Mouse (Mus musculus): ENCODE measurements around the gene Klhl10.

Gene Klhl10

DNA sequence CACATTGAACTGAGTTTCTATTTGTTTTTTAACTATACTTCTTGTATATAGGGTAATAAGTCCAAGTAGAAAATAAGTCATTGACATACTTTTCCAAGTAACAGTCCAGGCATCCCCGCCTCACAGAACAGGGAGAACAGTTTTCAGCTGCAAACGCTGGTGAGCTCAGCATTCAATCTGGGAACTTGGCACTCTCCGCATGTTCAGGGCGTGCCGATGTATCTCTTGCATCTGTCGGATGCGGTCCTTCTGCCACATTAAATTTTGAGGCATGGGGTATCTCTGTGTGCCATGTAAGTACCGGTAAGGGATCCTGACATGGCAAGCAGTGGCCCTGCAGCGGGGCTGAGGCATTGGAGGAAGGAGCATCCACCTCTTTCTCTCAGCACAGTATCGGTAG, 21.0 kb downstream of the Klhl10 start:
- DNase-seq (ENCODE audit: low spot score) = no peak

DNA sequence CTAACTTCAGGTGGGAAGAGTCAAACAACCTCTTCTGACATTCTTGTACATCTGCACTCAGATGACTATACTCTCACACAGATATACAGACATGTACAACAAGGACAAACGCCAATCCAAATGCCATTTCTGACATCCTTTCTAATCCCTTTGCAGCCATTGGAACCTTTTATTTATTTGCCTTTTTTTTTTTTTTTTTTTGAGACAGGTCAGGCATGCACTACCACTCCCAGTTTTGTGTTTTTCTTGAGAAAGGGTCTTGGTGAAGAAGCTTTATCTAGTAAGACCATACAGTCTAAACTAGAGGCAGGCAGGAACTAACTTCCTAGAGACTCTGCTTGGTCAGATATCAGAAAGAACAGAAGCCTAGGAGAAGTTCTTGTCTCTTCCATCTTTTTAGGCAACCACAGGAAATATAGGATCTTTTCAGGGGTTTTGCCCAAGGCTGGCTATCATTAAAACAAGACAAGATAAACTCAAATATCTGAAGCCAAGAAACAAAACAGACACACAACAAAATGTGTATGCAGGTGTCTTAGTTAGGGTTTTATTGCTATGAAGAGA, 23.6 kb downstream of the Klhl10 start:
- no peak for DNase-seq (ENCODE audit: low spot score)

DNA sequence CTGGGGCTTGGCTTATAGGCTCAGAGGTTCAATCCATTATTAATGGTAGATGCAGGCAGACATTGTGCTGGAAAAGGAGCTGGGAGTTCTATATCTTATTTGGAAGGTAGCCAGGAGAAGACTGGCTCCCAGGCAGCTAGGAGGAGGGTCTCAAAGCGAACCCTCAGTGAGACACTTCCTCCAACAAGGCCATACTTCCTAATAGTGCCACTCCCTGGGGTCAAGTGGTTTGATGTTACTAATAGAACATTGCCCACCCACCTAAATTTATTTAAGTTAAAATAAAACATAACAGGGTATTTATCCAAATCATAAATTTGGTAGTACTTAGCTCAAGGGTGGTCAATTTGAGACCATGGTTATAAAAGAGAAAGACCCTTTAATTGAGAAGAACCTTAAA, 24.1 kb downstream of the Klhl10 start:
- DNase-seq (ENCODE audit: low spot score) = no peak

DNA sequence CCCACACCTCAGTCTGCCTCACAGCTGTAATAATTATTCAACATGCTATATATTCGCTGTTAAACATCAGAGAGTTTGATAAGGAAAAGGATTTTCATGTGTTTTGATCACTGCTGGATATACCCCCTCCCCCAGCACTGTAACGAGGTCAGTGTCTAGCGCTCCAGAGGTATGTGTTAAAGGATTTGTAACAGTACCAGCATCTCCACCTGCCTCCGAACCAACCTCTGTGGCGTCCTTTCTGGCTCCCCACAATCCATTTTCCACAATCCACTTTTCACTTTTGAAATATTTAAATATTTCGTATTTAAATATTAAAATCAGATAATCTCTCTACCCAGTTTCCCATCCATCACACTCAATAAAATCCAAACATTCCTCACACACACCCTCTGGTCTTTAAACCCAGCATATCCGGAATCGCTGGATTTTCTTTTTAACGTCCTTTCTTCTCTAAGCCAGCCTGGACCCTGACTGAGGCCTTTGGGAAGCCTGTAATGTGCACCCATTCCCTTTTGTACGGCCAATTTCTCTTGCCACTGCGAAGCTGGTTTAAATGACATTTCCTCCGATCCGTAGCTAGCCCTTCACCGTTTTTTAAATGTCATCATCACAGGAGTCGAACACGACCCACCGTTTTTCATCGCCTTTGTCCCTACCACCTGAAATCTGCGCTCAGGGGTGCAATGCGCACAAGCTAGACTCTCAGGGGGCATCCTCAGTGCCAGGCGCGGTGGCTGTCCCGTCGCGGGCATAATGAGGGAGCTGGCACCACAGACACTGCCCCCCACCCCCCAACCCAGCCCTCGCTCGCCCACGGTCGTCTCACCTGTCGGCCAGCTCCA, 29.9 kb downstream of the Klhl10 start:
- peak; percentile 27 for DNase-seq (ENCODE audit: low spot score)

DNA sequence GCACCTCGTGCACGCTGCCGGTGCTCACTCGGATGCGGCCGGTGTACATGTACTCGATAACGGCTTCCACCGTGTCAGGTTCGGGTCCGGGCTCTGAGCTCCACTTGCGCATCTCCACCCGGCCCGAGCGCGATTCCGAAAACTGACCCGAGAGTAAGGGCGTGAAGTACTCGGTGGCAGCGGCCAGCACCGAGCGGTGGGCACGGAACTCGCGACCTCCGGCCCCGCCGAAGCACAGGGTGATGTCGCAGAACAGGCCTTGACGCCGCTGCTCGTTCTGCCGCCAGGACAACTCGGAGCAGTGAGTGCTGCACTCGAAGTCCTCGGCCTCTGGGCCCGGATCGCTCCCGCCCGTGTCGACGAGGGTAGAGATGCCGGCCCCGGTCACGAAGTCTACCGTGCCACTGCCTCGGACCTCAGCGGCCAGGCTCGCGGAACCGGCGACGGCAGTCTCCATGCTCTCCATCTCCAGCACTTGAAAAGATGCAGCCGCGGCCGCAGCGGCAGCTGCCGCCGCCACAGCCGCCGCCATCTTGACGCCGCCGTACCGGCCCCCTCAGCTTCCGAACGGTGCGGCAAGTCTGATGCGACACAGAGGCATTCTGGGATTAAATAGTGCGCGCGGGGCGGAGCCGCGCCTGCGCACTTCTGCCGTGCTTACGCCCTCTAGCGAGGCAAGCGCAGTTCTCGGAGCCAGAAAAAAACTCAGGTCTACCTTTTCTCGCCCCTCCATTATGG, 30.6 kb downstream of the Klhl10 start, which contains the start of gene Klhl11:
Gene Klhl11, minus strand, starts transcription at position 545 of the 738 bp plus-strand sequence.
- peak; percentile 93 for DNase-seq (ENCODE audit: low spot score)

DNA sequence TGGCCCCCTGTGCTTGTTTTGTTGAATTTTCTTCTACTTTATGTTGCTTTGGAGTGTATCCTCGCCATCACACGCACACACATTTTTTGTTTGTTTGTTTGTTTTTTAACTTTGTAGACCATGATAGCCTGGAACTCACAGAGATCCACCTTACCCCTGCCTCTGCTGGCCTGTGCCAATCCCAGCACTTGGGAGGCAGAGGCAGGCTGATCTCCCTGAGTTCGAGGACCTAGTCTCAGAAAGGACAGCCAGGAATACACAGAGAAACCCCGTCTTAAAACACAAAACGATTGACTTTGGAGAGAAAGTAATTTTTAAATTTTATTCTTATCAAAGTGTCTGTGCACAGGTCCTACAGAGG, 31.2 kb downstream of the Klhl10 start:
- DNase-seq (ENCODE audit: low spot score) = no peak

DNA sequence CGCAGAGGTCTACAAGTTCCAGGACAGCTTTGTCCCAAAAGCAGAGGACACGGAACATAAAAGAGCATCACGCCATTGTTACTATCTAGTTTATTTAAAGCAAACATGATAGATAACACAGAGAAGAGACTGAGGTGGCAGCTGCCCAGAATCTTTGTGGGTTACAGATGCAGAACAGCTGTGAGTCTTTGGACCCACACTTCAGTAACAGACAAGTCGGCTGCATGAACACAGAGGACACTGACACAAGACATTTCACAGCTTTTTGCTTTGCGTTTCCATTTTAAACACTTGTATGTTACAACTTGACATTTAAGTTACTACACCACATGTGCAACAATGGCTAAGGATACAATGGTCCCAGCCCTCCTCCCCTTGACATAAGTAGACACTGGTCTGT, 34.6 kb downstream of the Klhl10 start:
- DNase-seq (ENCODE audit: low spot score) = no peak

DNA sequence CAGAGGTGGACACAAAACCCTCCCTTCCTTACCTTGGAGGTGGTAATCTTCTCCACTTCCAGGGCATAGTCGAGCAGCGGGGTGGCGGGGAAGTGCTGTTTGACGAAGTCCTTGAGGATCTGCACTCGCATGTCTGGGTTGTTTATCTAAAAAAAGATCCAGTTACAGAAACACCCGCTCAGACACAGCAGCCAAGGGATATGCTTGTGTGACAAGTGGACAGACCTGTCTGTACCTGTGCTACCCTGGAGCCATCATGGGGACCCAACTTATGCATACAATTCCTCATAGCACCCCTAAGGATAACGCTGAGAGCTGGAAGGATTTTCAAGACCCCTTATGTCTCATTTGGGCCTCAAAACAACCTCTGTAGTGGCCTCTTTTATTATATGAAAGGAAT, 37.4 kb downstream of the Klhl10 start:
- no peak for DNase-seq (ENCODE audit: low spot score)

DNA sequence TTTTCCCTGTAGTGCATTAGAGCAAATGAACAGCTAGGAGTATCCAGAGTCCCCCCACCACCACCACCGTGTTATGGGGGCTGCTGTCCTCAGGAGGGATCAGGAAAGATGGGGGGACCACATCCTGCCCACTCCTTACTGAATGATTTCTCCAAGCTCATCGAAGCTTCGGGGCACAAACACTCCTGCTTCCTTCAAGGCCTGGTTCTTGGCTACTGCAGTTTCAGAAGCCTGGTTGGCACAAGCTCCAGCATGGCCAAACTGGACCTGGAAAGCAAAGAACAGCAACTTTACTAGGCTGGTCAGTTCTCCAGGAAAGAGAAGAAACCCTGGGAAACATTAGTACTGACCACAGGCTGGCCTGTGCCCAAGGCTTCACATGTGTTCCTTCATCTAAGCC, 42.7 kb downstream of the Klhl10 start:
- DNase-seq (ENCODE audit: low spot score) = no peak

DNA sequence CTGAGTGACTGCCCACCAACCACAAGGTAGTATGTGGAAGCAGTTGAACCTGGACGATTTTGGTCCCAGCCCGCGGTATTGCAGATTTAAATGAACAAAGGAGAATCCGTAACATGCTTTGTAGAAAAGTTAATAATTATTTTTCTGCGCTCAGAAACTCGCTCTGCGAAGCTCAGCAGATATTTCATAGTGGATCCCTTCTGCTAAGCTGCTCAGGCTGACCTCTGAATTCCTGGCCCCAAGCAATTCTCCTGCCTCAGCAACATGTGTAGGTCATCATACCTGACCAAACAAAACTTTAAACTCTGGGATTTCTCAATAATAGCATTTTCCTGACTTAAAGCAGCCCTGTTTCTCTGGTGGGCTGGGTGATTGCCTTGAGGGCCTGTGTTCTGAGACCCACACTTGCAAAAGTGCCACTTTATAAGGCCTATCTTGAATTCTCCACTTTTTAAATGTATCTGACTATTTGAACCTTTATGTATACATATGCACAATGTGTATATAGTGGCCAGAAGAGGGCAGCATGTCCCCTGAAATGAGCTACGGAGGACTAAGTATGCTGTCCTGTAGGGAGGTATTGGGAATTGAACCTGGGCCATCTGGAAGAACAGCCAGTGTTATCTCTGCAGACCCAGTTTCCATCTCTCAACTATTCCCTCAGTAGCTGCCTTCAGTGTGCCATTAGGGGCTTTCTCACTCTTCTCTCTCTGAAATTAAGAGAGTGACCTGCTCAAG, 44.3 kb downstream of the Klhl10 start:
- DNase-seq (ENCODE audit: low spot score) = peak; percentile 54

DNA sequence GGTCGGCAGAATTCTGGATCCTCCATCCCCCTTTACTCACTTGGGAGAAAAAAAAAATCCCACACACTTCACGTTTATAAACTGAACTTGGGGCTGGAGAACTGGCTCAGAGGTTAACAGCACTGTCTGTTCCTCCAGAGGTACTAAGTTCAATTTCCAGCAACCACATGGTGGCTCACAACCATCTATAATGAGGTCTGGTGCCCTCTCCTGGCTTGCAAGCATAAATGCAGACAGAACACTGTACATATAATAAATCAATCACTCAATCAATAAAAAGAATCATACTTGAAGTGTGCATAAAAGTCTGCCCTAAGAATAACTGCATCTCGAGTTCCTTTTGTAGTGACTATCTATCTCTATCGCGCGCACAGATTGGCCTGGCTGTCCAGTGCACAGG, 49.2 kb downstream of the Klhl10 start:
- DNase-seq (ENCODE audit: low spot score) = no peak

DNA sequence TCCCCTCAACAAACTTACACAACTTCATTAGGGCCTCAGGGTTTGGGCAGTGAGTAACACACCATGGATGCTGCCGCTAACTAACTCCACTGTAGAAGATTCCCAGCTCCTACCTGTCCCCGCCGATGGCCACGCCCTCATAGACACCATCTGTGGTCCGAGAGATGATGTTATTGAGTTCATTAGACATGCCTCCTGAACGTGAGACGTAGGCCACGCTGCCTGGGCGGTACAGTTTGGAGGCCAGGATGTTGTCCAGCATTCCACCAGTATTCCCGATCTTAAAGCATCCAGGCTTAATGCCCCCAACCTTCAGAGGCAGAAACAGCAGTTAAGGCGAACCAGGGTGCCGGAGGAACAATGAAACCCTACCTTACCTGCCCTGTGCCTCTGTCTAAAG, 52.1 kb downstream of the Klhl10 start:
- DNase-seq (ENCODE audit: low spot score) = no peak

DNA sequence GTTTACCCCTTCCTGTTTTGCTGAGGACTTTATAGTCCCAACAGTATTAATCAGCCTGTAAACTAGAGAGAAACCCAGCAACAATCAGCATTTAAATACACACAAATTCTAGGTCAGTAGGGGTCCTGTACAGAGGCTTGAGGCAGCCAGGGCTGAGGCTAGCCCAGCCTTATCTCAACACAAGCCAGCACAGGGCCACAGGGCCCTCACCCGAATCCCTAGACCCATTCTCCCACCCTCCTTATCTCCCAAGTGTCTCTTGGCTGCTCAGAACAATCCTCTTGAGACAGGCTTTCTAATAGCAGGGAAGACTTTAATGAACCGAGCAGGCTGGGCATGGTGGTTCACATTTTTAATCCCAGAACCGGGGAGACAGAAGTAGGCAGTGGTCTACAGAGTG, 58.5 kb downstream of the Klhl10 start:
- DNase-seq (ENCODE audit: low spot score) = no peak

DNA sequence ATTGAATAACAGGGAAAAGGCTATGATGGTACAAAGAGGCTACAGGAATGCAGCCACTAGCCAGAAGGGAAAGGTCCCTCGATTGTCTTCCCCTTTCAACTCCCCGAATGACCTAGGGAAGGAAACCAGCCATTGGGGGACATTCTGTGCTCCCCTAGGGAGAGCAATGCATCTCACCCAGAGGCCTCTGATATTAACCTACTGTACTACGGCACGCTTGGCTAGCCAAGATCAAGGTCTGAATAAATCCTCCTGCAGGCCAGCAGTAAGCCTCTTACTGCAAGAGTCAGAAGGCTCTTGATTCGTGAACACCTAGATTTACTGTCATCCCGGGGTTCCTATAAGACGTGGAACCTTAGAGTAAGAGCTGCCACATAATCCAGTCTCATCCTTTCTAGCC, 58.9 kb downstream of the Klhl10 start:
- no peak for DNase-seq (ENCODE audit: low spot score)

DNA sequence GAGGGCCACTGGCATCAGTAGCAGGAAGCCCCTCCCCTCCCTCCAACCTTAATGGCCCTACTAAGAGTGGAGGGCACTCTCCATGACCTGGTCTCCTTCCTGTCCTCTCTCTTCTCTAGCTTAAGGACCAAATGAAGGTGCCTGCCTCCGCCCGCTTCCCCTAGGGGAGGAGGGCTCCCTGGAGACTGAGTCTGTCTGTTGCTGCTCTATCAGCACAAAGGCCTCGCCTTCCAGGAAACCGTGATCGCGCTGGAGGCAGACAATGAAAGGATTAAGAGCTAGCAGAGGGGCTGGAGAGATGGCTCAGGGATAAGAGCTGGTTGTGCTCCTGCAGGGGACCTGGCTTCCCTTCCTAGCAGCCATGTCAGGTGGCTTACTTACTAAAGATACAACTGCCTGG, 59.6 kb downstream of the Klhl10 start:
- DNase-seq (ENCODE audit: low spot score) = peak; percentile 72

DNA sequence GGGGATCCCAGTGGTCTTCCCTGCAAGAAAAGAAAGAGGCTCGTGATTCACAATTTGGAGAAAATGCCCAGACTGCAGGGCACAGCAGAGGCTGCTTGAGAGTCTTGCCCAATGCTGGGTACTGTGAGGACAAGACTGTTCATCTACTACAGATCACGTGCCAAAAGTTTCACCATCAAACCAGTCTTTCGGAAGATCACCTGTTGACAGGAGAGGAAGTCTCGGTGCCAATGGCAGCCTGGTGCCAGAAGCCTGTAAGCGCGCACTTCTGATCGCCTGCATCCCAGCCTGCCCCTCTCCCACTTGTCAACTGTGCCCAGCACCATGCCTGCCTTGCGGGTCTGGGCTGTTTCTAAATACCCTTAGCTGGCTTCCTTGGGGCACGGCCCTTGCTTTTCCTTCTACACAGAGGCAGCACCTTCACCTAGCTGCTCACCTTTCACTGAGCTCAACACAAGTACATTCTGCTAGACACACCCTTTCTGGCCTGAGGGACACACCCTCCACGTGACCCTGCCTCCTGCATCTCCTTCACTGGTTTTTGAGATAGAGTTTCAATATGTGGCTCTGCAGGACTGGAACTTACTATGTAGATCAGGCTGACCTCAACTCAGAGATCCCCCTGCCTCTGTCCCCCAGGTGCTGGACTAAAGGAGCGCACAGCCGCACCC, 63.4 kb downstream of the Klhl10 start:
- DNase-seq (ENCODE audit: low spot score) = no peak

DNA sequence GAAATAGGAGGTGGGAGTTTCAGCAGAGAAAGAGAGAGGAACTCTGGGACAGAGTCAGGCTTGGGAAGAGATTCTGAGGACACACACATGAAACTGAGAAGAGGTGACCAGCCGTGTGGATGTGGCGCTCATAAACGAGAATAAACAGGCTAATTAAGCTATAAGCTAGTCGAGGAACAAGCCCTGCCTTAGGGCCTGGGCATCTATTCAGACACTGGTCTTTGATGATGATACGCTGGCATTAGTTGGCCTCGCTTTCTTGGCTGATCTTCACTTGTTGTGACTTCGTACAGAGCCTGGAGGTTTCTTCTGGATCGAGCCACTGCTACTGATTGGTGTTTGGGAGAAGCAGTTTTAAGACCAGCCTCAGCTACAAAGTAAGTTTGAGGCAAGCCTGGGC, 64.3 kb downstream of the Klhl10 start:
- no peak for DNase-seq (ENCODE audit: low spot score)
